9 mouse cellular contexts compared by ENCODE assay signal in the genomic region with DNA sequence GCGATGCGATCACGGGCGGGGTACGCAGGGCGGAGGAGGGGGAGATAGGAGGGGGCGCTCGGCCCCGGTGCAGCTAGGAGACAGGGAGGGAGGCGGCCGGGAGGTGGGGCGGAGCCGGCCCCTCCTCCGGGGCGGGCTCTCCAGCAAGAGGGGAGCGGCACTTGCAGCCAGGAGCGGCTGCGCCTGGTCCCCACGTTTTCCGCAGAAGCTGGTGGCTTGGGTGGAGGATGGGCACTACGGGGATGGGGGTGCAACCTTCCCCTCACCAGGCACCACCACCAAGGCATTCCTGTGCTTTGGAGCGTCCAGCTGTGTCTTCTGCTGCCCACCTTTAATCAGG. TPM values are rescaled to one million over a fixed set of nuclear protein-coding genes. Genes with fewer than 3 reads are reported as not detected.
DNase-seq lines count a peak whose midpoint lies in the region; ATAC-seq and TF ChIP-seq lines count a peak whose summit lies in the region.
"Had no signal": no experiment of that assay in that cellular context is flagged by ENCODE, and none has a peak within 500 bp of the region (broad histone marks: within the 10 kb centered on the region; RNA-seq: fewer than 3 reads in every experiment).

A gene (minus strand): TSS at position 84 of the 340 bp plus-strand sequence.

- peak; percentile 58 for DNase-seq in hindbrain, embryonic 10.5 days (ENCODE audit: low spot score)
- peak; percentile 79 to 84 for DNase-seq in left cerebral cortex, postnatal 25 days (ENCODE audit: low spot score in 2 of 2)
- peak; percentile 82 for DNase-seq in midbrain, postnatal 0 days (ENCODE audit: low spot score)
- no peak for DNase-seq in spleen, postnatal 10 days (ENCODE audit: low spot score in 2 of 2)

- no peaks in the 10 kb centered on the region for H3K36me3 ChIP-seq in erythroblast, embryonic 14.5 days (ENCODE audit: control insufficient read depth)
- no peaks in the 10 kb centered on the region for H3K36me3 ChIP-seq in ES-Bruce4 (ENCODE audit: control insufficient read depth, insufficient read depth, low read length, poor library complexity, severe bottlenecking)
- H3K36me3 ChIP-seq in hindbrain, embryonic 10.5 days = no peaks in the 10 kb centered on the region
- no peaks in the 10 kb centered on the region for H3K36me3 ChIP-seq in midbrain, postnatal 0 days (ENCODE audit: insufficient read depth, low read length)

- TF ChIP-seq CTCF in ES-Bruce4 (IDR thresholded peaks at IDR 0.05; ENCODE audit: low read depth, low read length) = no peak
- no peak for TF ChIP-seq CTCF in midbrain, postnatal 0 days (IDR thresholded peaks at IDR 0.05)

- no peak for TF ChIP-seq POLR2A in ES-Bruce4 (IDR thresholded peaks at IDR 0.05; ENCODE audit: insufficient read depth, low read length)

- H3K4me3 ChIP-seq in erythroblast, embryonic 14.5 days (replicated peaks) = peak within 1 kb of the TSS; percentile 34
- H3K4me3 ChIP-seq in ES-Bruce4 (ENCODE audit: low read depth, low read length) = peak within 1 kb of the TSS; percentile 90
- peak within 1 kb of the TSS; percentile 81 for H3K4me3 ChIP-seq in hindbrain, embryonic 10.5 days
- peak within 1 kb of the TSS; percentile 75 for H3K4me3 ChIP-seq in midbrain, postnatal 0 days (ENCODE audit: low read depth, low read length)

- H3K9ac ChIP-seq in ES-Bruce4 (ENCODE audit: low read depth, poor library complexity, severe bottlenecking) = peak within 1 kb of the TSS; percentile 58
- H3K9ac ChIP-seq in midbrain, postnatal 0 days (replicated peaks; ENCODE audit: low read length, poor library complexity, severe bottlenecking) = peak within 1 kb of the TSS; percentile 94

- H3K27me3 ChIP-seq in erythroblast, embryonic 14.5 days (ENCODE audit: control insufficient read depth) = peaks cover 39% of the 10 kb centered on the region
- H3K27me3 ChIP-seq in ES-Bruce4 (ENCODE audit: control insufficient read depth, insufficient read depth, low read length, poor library complexity, severe bottlenecking) = no peaks in the 10 kb centered on the region
- H3K27me3 ChIP-seq in hindbrain, embryonic 10.5 days (ENCODE audit: insufficient read depth, poor library complexity, severe bottlenecking) = peaks cover 53% of the 10 kb centered on the region
- H3K27me3 ChIP-seq in midbrain, postnatal 0 days (ENCODE audit: insufficient read depth, low read length) = no peaks in the 10 kb centered on the region

- no peak within 1 kb of the TSS for H3K27ac ChIP-seq in ES-Bruce4 (ENCODE audit: insufficient read depth, low read length)
- H3K27ac ChIP-seq in hindbrain, embryonic 10.5 days = peak within 1 kb of the TSS; percentile 90
- H3K27ac ChIP-seq in midbrain, postnatal 0 days (ENCODE audit: low read depth, low read length) = peak within 1 kb of the TSS; percentile 94

- intact Hi-C loops in left cerebral cortex, postnatal 25 days (cut with DNase I) = loop anchor here (1.0 kb wide), 1 partner anchor 52 kb away; a partner anchor contains a TSS

- no peaks in the 10 kb centered on the region for H3K9me3 ChIP-seq in erythroblast, embryonic 14.5 days (ENCODE audit: control insufficient read depth, low read length)
- no peaks in the 10 kb centered on the region for H3K9me3 ChIP-seq in ES-Bruce4 (replicated peaks; ENCODE audit: control insufficient read depth, insufficient read depth, low read length, poor library complexity, severe bottlenecking)
- H3K9me3 ChIP-seq in hindbrain, embryonic 10.5 days = no peaks in the 10 kb centered on the region
- H3K9me3 ChIP-seq in midbrain, postnatal 0 days (ENCODE audit: low read length) = no peaks in the 10 kb centered on the region

- H3K4me2 ChIP-seq in midbrain, postnatal 0 days (ENCODE audit: low read depth, low read length, poor library complexity, severe bottlenecking) = peak within 1 kb of the TSS; percentile 76

- TF ChIP-seq EP300 in ES-Bruce4 (IDR thresholded peaks at IDR 0.05; ENCODE audit: insufficient read depth, low read depth, low read length) = no peak

- ATAC-seq in erythroblast, adult 5-6 weeks (replicated peaks; ENCODE audit: low FRiP score, poor library complexity, severe bottlenecking) = no peak
- ATAC-seq in common myeloid progenitor, adult 5-6 weeks (replicated peaks; ENCODE audit: low read depth, poor library complexity, severe bottlenecking) = peak; percentile 47; the same call in 1 of the 2 replicates
- peak; percentile 74 for ATAC-seq in midbrain, postnatal 0 days (ENCODE audit: low FRiP score)

- H3K4me1 ChIP-seq in erythroblast, embryonic 14.5 days (ENCODE audit: control insufficient read depth) = peaks cover 3% of the 10 kb centered on the region; the same call in 1 of the 2 replicates
- no peaks in the 10 kb centered on the region for H3K4me1 ChIP-seq in ES-Bruce4 (ENCODE audit: control insufficient read depth, insufficient read depth, low read length)
- H3K4me1 ChIP-seq in hindbrain, embryonic 10.5 days (replicated peaks) = peaks cover 25% of the 10 kb centered on the region
- peaks cover 11% of the 10 kb centered on the region; the same call in 1 of the 2 replicates for H3K4me1 ChIP-seq in midbrain, postnatal 0 days (ENCODE audit: insufficient read depth, low read length)

- WGBS in hindbrain, embryonic 10.5 days = 2% methylated on average over 22 of the region's 22 CpGs
- WGBS in midbrain, postnatal 0 days = 0% methylated on average over 9 of the region's 22 CpGs

RNA-seq across cellular contexts. Expression of the gene that starts here (rescaled TPM):
- not detected in 2 replicates for polyA plus RNA-seq in erythroblast, embryonic 14.5 days (2012)
- not detected in 2 replicates for total RNA-seq in erythroblast, adult 5-6 weeks (2015; ENCODE audit: low replicate concordance)
- total RNA-seq in erythroblast, adult 5-6 weeks (2017; ENCODE audit: low replicate concordance) = not detected in 2 replicates
- 0.24 and 0.43 TPM in 2 replicates for polyA plus RNA-seq in ES-Bruce4 (2011; ENCODE audit: insufficient read depth, insufficient read length, low read depth, missing spikeins)
- under 0.01 TPM in 1 of 2 replicates, not detected in the other for total RNA-seq in common myeloid progenitor, adult 5-6 weeks (2017)
- 0.60 and 0.97 TPM in 2 replicates for polyA plus RNA-seq in hindbrain, embryonic 10.5 days (2016; fragmentation: Nextera tagmentation; extraction: Ambion mirVana)
- total RNA-seq in left cerebral cortex, postnatal 25 days (2021) = 100 to 1,000 TPM; 109 to 112 TPM
- 58.1 and 67.3 TPM in 2 replicates for total RNA-seq in midbrain, postnatal 0 days (2014; rRNA removed)
- 12.1 and 13.3 TPM in 2 replicates for polyA plus RNA-seq in midbrain, postnatal 0 days (2015; fragmentation: Nextera tagmentation; extraction: Ambion mirVana)
- total RNA-seq: heart, adult 18-20 months had no signal

Comparison
In these comparisons a context has a peak if more than half of its experiments do, and no peak if none do; other contexts are left out.
1. RNA of the gene that starts here (total RNA-seq): 109 to 112 TPM in left cerebral cortex, postnatal 25 days and 58.1 to 67.3 TPM in midbrain, postnatal 0 days; not detected in erythroblast, adult 5-6 weeks and under 0.01 TPM in common myeloid progenitor, adult 5-6 weeks; every median in the first group is over 10 times any median in the second.
2. Peak in ATAC-seq in common myeloid progenitor, adult 5-6 weeks; RNA of the gene not detected or under 1 TPM.
3. Peak in DNase-seq, H3K4me3 ChIP-seq and H3K27ac ChIP-seq in hindbrain, embryonic 10.5 days; RNA of the gene not detected or under 1 TPM.
4. H3K4me3 ChIP-seq: peak in every context shown above with its lines; median percentile 90 in ES-Bruce4; 81 in hindbrain, embryonic 10.5 days; 75 in midbrain, postnatal 0 days; 34 in erythroblast, embryonic 14.5 days.
5. DNase-seq: peak in left cerebral cortex, postnatal 25 days (2 of 2) and midbrain, postnatal 0 days (single experiment); none in spleen, postnatal 10 days (0 of 2).